Mouse (Mus musculus) CH12.LX (cell line): ENCODE results near the gene Wfdc3. TPM values are rescaled to one million over a fixed set of nuclear protein-coding genes. Genes with fewer than 3 reads are reported as not detected.

Experiments used
- DNase-seq: peaks from one replicate; pipeline ENCODE4 v3.0.0-alpha.2; 2013; ENCODE audit errors: extremely low read depth
- H3K27ac ChIP-seq: 2 replicates; pipeline ENCODE4 v1.5.1; 2012; ENCODE audit warnings: low read depth, mild to moderate bottlenecking, control low read depth, moderate library complexity; ENCODE audit not compliant: insufficient read depth
- H3K27me3 ChIP-seq: replicated peaks from 2 replicates; pipeline ENCODE3; 2012; ENCODE audit warnings: inconsistent platforms
- H3K36me3 ChIP-seq, 2 experiments: replicated peaks in 1 of 2; 2 replicates each; pipeline versions ENCODE3 to v1.6.1; 2012; ENCODE audit warnings: inconsistent platforms in 1 of 2, low read length in 1 of 2, mild to moderate bottlenecking in 1 of 2, mixed read lengths in 1 of 2, moderate library complexity in 1 of 2; ENCODE audit not compliant: control insufficient read depth in 1 of 2, insufficient read depth in 1 of 2
- H3K4me1 ChIP-seq, 2 experiments: 2 replicates each; pipeline ENCODE4 v1.6.1; 2012; ENCODE audit warnings: inconsistent platforms in 1 of 2, moderate library complexity in 1 of 2; ENCODE audit not compliant: insufficient read depth in 2 of 2, control insufficient read depth in 1 of 2
- H3K4me2 ChIP-seq: 2 replicates; pipeline ENCODE4 v1.6.1; 2012; ENCODE audit warnings: low read depth, mild to moderate bottlenecking, control low read depth; ENCODE audit not compliant: poor library complexity, insufficient read depth, severe bottlenecking
- H3K4me3 ChIP-seq, 3 experiments: fragments of 150-350 bp in 1 of 3; sonication (generic) in 1 of 3; replicated peaks in 1 of 3; 2 replicates each; pipeline versions ENCODE3 to v1.5.1; 2011 to 2012; ENCODE audit warnings: low read depth in 2 of 3, low read length in 2 of 3, mild to moderate bottlenecking in 2 of 3, moderate library complexity in 2 of 3, control low read depth in 1 of 3, improper control_type of control experiment in 1 of 3, inconsistent platforms in 1 of 3, mixed read lengths in 1 of 3; ENCODE audit not compliant: poor library complexity in 1 of 3
- H3K79me2 ChIP-seq: replicated peaks from 2 replicates; pipeline ENCODE4 v1.6.1; 2012; ENCODE audit warnings: mild to moderate bottlenecking, moderate library complexity; ENCODE audit not compliant: control insufficient read depth, poor library complexity, insufficient read depth, severe bottlenecking; ENCODE audit errors: extremely low read depth
- H3K9ac ChIP-seq: 2 replicates; pipeline ENCODE4 v1.6.1; 2012; ENCODE audit warnings: low read depth, mild to moderate bottlenecking, control low read depth, moderate library complexity; ENCODE audit not compliant: insufficient read depth
- H3K9me3 ChIP-seq: replicated peaks from 2 replicates; pipeline ENCODE3; 2012; ENCODE audit warnings: low read length, inconsistent platforms, mixed read lengths
- BHLHE40 ChIP-seq: IDR thresholded peaks from 2 replicates; pipeline ENCODE4 v1.6.1; 2011; ENCODE audit warnings: mild to moderate bottlenecking, low read depth, low read length, improper control_type of control experiment
- CHD1 ChIP-seq: IDR thresholded peaks from 2 replicates; pipeline ENCODE4 v1.6.1; 2012; ENCODE audit warnings: low read depth, low read length, improper control_type of control experiment, inconsistent platforms
- CTCF ChIP-seq, 2 experiments: IDR thresholded peaks in 1 of 2; conservative IDR thresholded peaks in 1 of 2; 2 replicates each; pipeline ENCODE4 v1.5.1; 2011 to 2012; ENCODE audit warnings: low read depth in 2 of 2, low read length in 2 of 2, improper control_type of control experiment in 1 of 2, inconsistent platforms in 1 of 2, mild to moderate bottlenecking in 1 of 2, moderate library complexity in 1 of 2
- ELF1 ChIP-seq: IDR thresholded peaks from 2 replicates; pipeline ENCODE4 v1.6.1; 2014; ENCODE audit warnings: low read depth, mild to moderate bottlenecking, inconsistent platforms, low read length, improper control_type of control experiment
- EP300 ChIP-seq: IDR thresholded peaks from 2 replicates; pipeline ENCODE4 v1.6.1; 2011; ENCODE audit warnings: low read length, improper control_type of control experiment
- GABPA ChIP-seq: IDR thresholded peaks from 2 replicates; pipeline ENCODE4 v1.6.1; 2012; ENCODE audit warnings: low read depth, low read length, improper control_type of control experiment, inconsistent platforms; ENCODE audit not compliant: insufficient replicate concordance
- HCFC1 ChIP-seq: IDR thresholded peaks from 2 replicates; pipeline ENCODE4 v1.6.1; 2012; ENCODE audit warnings: low read depth, mild to moderate bottlenecking, inconsistent platforms, low read length, improper control_type of control experiment
- JUN ChIP-seq: IDR thresholded peaks from 2 replicates; pipeline ENCODE4 v1.6.1; 2011; ENCODE audit warnings: low read depth, mild to moderate bottlenecking, low read length, improper control_type of control experiment, moderate library complexity; ENCODE audit not compliant: insufficient read depth
- JUND ChIP-seq: conservative IDR thresholded peaks from 2 replicates; pipeline ENCODE4 v1.6.1; 2011; ENCODE audit warnings: low read depth, low read length, improper control_type of control experiment
- KAT2A ChIP-seq: IDR thresholded peaks from 2 replicates; pipeline ENCODE4 v1.6.1; 2012; ENCODE audit warnings: low read length, improper control_type of control experiment, inconsistent platforms; ENCODE audit not compliant: insufficient replicate concordance
- MEF2A ChIP-seq: IDR thresholded peaks from 2 replicates; pipeline ENCODE4 v1.6.1; 2014; ENCODE audit warnings: low read depth, mild to moderate bottlenecking, inconsistent platforms, low read length, improper control_type of control experiment, borderline replicate concordance
- MXI1 ChIP-seq: IDR thresholded peaks from 2 replicates; pipeline ENCODE4 v1.6.1; 2011; ENCODE audit warnings: mild to moderate bottlenecking, low read depth, low read length, improper control_type of control experiment
- NELFE ChIP-seq: IDR thresholded peaks from 2 replicates; pipeline ENCODE4 v1.6.1; 2011; ENCODE audit warnings: low read depth, low read length, improper control_type of control experiment
- NRF1 ChIP-seq: IDR thresholded peaks from 2 replicates; pipeline ENCODE4 v1.6.1; 2014; ENCODE audit warnings: low read depth, mild to moderate bottlenecking, inconsistent platforms, low read length, improper control_type of control experiment, moderate library complexity
- PAX5 ChIP-seq: IDR thresholded peaks from 2 replicates; pipeline ENCODE4 v1.6.1; 2012; ENCODE audit warnings: low read length, inconsistent platforms, mixed read lengths
- POLR2A ChIP-seq: IDR thresholded peaks from 2 replicates; pipeline ENCODE4 v1.6.1; 2011; ENCODE audit warnings: low read depth, mild to moderate bottlenecking, improper control_type of control experiment, low read length
- POLR2AphosphoS2 ChIP-seq: IDR thresholded peaks from 2 replicates; pipeline ENCODE4 v1.6.1; 2011; ENCODE audit warnings: low read depth, low read length, improper control_type of control experiment
- RAD21 ChIP-seq: IDR thresholded peaks from 2 replicates; pipeline ENCODE4 v1.6.1; 2011; ENCODE audit warnings: low read depth, mild to moderate bottlenecking, low read length, improper control_type of control experiment, moderate library complexity
- RCOR1 ChIP-seq: conservative IDR thresholded peaks from 2 replicates; pipeline ENCODE4 v1.6.1; 2012; ENCODE audit warnings: low read depth, mild to moderate bottlenecking, inconsistent platforms, low read length, improper control_type of control experiment
- SIN3A ChIP-seq: IDR thresholded peaks from 2 replicates; pipeline ENCODE4 v1.6.1; 2012; ENCODE audit warnings: low read length, improper control_type of control experiment, inconsistent platforms
- TBP ChIP-seq: conservative IDR thresholded peaks from 2 replicates; pipeline ENCODE4 v1.6.1; 2011; ENCODE audit warnings: low read depth, low read length, improper control_type of control experiment
- USF1 ChIP-seq: IDR thresholded peaks from 2 replicates; pipeline ENCODE4 v1.6.1; 2014; ENCODE audit warnings: low read depth, mild to moderate bottlenecking, inconsistent platforms, low read length, improper control_type of control experiment
- ZMIZ1 ChIP-seq: IDR thresholded peaks from 2 replicates; pipeline ENCODE4 v1.6.1; 2012; ENCODE audit warnings: low read depth, mild to moderate bottlenecking, inconsistent platforms, low read length, improper control_type of control experiment
- ZNF384 ChIP-seq: IDR thresholded peaks from 2 replicates; pipeline ENCODE4 v1.6.1; 2012; ENCODE audit warnings: low read depth, low read length, improper control_type of control experiment, inconsistent platforms
- dilution Hi-C: fragments of 300-500 bp; cut with MboI; formaldehyde crosslinking; loops from 2 replicates; pipeline ENCODE4 v1.14.3; 2020; ENCODE audit warnings: low sequenced_read_pairs; ENCODE audit not compliant: extremely low pct_unique_long_range_greater_than_20kb, extremely low pct_ligation_motif_present
- in situ Hi-C: fragments of 300-500 bp; cut with MboI; formaldehyde crosslinking; loops from 3 replicates; pipeline ENCODE4 v1.14.3; 2019; ENCODE audit warnings: low sequenced_read_pairs, low pct_ligation_motif_present, low pct_unique_long_range_greater_than_20kb, mixed read lengths
- polyA plus RNA-seq: library from polyadenylated mRNA; unstranded; fragments of >175 nt; gene quantifications from 2 replicates; pipeline ENCODE4 v1.2.1, GENCODE M21; 2012; ENCODE audit warnings: low read depth; ENCODE audit not compliant: insufficient read length
- total RNA-seq, 2 experiments: library from RNA; depleted of rRNA; stranded (reverse); fragments of 300-350 nt in 1 of 2; fragments of >200 nt in 1 of 2; gene quantifications; 2 replicates each; pipeline ENCODE4 v1.2.3; 2012 to 2014

Wfdc3 gene
- total and polyA plus RNA-seq, 3 experiments, result 0.21 TPM; not detected in 2

- Histone ChIP-seq H3K9me3 (no peaks in the 10 kb centered on the region), H3K4me1 (no peaks in the 10 kb centered on the region; a peak in 1 of 4 replicates), H3K4me2 (no peak overlapping the region), H3K4me3 (no peak overlapping the region), H3K27me3 (peaks cover 63% of the 10 kb centered on the region), H3K9ac (no peak overlapping the region), H3K79me2 (no peaks in the 10 kb centered on the region), H3K27ac (no peak overlapping the region), H3K36me3 (peaks cover 0 to 2% of the 10 kb centered on the region in 2 experiments)
- TF ChIP-seq CTCF (conservative IDR thresholded peaks at IDR 0.05 in 1 of 2, IDR thresholded peaks at IDR 0.05 in 1 of 2; ENCODE audit: low read depth in 2 of 2, low read length in 2 of 2) (no peak), ZMIZ1 (no peak), RCOR1 (no peak), JUND (no peak), TBP (no peak), SIN3A (no peak), NELFE (no peak), BHLHE40 (no peak), MEF2A (no peak)
- DNase-seq, result no peak
- dilution Hi-C loops (no loop called here), in situ Hi-C loops (no loop called here)
Measured at GRCm38 (mm10) chr2:164778809-164779208, 33.1 kb upstream of the Wfdc3 start.

- DNase-seq, result no peak
- no peak for TF ChIP-seq MXI1
- TF ChIP-seq EP300, result no peak
- H3K27ac ChIP-seq, result no peak overlapping the region
- no peak overlapping the region for H3K9ac ChIP-seq
- no peaks in the 10 kb centered on the region for H3K4me1 ChIP-seq
- dilution Hi-C loops, result no loop called here
- peaks cover under 1 to 11% of the 10 kb centered on the region in 2 experiments for H3K36me3 ChIP-seq
- in situ Hi-C loops, result no loop called here
- peaks cover 58% of the 10 kb centered on the region for H3K27me3 ChIP-seq
- no peaks in the 10 kb centered on the region for H3K9me3 ChIP-seq
- H3K79me2 ChIP-seq, result no peaks in the 10 kb centered on the region
- H3K4me3 ChIP-seq, result no peak overlapping the region
- H3K4me2 ChIP-seq, result no peak overlapping the region
Measured at GRCm38 (mm10) chr2:164778015-164778287, 32.2 kb upstream of the Wfdc3 start.

DNA sequence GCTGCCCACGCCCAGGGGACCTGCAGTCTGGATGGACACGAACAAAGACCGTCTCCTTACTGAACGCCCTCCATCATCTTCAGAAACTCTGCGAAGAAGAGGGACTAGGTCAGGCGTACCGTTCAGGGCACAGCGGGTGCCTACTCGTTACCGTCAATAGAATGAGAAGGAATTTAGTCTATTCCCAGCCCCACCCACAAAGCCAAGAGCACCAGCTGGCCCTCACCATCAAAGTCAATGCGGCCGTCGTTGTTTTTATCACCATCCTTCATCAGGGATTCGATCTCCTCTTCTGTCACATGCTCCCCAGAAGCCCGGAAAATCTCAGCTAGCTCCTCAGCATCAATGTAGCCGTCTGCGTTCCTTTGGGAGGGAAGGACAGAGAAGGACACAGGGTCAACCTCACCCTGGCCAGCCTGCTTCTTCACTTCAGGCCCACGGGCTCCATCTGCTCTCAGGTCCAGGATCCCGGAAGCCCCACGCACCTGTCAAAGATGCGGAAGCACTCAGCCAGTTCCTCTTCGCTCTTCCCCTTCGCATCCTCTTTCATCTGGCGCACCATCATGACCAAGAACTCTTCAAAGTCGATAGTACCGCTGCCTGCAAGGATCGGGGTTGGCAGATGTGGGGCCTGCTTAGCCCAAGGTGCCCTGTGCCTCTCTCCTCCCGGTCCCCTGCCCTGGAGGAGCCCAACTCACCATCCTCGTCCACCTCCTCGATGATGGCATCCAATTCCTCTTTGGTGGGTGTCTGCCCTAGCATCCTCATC is 31.7 kb upstream of the Wfdc3 start:
- Histone ChIP-seq H3K79me2 (no peaks in the 10 kb centered on the region), H3K4me2 (no peak overlapping the region), H3K27me3 (peaks cover 53% of the 10 kb centered on the region), H3K4me1 (no peaks in the 10 kb centered on the region), H3K27ac (no peak overlapping the region), H3K4me3 (no peak overlapping the region), H3K9ac (no peak overlapping the region), H3K36me3 (peaks cover 3 to 14% of the 10 kb centered on the region in 2 experiments), H3K9me3 (no peaks in the 10 kb centered on the region)
- TF ChIP-seq JUN (no peak), HCFC1 (no peak), NELFE (no peak), PAX5 (no peak), CHD1 (no peak), POLR2A (no peak), ZMIZ1 (no peak), NRF1 (no peak), USF1 (no peak), KAT2A (no peak), SIN3A (no peak), ELF1 (no peak), GABPA (no peak), ZNF384 (no peak), RAD21 (no peak), POLR2AphosphoS2 (no peak)
- in situ Hi-C loops, result no loop called here
- dilution Hi-C loops, result no loop called here
- DNase-seq, result no peak
